Mouse (Mus musculus): ENCODE measurements at regions not wholly inside any gene's neighbourhood (a gene's known extent, or its start where the extent isn't known, plus 50 kb on each side); places are given as distances from the start of the nearest gene placed in this dataset.
A peak's percentile ranks its signal among the peaks of the same experiment; 100 is the strongest.

DNA sequence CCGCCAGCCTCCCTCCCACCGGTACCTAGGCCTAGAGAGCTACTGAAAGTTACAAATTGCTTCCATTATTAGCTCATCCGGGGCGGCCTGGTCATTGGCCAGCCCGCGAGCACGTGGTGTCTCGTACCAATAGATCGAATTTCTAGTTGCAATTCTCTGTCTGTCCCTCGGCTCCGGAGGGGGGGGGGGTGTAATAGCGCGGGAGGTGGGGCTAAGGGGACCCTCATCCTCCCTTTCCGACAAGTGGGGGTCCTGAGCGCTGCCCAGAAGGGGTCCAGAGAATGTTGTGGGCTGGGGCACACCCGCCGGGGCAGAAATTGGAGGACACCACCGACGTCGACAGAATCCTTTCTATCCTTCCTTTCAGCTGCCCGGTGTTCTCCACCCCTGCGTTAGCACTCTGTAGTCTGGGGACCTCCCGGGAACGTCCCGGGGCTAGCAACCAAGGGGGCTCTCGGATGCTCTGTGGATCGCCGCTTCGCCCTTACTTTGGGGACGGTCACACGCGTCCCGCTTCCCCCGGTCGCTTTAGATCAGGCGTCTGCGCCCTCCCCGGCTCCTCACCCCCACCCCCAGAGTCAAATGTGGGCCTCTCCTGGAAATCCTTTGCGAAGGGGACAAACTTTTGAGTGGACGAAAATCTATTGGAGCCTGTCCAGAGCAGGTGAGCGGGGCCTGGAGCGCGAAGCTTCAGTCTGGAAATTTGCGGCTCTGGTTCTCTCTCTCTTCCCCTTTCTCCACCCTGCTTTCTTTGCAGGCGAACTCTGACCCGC lies 64.6 kb downstream of the Smug1 start:
- DNase-seq (ENCODE audit: low spot score), result peak; percentile 84

DNA sequence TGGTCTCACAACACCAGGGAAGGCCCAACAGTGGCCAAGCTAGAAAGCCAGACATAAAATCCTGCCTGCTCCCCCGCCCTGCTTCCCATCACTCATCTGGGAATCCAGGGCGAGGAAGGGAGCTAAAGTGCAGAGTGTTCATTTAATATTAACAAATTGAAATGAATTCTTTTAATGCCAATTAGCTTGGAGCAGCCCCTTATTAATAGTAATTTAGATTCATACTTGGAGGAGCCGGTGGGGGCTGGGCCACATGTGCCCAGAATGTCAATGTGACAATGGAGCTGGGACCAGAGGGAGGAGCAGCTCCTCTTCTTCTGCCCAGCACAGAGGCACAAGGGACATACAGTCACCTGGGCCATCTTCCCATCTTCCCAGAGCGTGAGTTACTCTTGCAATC lies 66.8 kb downstream of the Smug1 start:
- DNase-seq (ENCODE audit: low spot score), result no peak

DNA sequence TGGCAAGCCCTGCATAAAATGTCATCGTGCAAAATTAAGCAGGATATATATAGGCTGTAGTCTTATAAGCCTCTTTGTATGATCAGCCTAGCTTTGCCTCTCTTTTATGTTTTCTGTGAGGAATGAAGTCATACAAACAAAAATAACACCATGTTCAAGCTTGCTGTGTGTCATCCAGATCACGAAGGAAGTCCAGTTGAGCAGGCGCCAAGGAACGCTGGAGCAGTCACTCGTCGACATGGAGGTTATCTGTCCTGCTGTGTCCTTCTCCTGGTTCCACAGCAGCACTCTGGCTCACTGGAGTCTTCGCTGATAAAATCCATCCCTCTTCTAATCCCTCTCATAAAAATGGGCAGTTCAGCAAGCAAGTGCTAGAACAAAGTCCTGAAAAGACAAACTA lies 72.4 kb downstream of the Smug1 start:
- no peak for DNase-seq (ENCODE audit: low spot score)

DNA sequence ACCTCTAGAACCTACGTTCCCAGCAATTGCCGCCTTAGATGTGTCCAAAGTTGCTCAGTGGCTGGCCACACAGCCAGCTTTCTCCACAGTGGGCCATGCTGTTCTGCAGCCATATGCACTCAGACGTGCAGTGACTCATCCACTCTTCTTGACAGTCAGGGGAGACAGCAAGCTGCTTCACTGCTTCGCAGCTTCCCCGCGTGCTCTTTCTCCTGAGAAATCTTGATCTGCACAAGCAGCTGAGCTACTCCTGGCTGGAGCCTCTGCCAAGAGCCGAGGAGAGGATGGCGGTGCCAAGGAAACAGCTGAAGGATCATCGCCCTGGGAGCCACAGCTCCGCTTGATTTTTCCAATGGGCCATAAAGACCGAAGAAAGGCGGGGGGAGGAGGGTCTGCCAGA lies 73.2 kb downstream of the Smug1 start:
- DNase-seq (ENCODE audit: low spot score), result no peak

DNA sequence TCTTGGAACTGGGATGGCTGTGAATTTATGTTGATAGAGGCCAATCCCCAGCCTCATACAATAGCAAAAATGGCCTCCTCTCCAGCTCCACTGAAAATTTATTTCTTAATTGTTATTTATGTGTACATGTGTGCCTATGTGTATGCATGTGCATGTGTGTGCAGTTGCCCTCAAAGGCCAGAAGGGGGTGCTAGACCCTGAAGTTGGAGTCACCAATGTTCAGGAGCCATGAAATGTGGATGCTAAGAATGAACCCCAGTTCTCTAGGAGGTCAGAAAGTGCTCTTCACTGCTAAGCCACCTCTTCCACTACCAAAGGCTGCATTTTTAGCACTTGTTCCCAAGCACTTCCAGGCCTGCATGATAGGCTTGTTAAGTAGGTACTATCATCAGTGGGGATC lies 73.8 kb downstream of the Hoxc4 start:
- no peak for DNase-seq (ENCODE audit: low spot score)

DNA sequence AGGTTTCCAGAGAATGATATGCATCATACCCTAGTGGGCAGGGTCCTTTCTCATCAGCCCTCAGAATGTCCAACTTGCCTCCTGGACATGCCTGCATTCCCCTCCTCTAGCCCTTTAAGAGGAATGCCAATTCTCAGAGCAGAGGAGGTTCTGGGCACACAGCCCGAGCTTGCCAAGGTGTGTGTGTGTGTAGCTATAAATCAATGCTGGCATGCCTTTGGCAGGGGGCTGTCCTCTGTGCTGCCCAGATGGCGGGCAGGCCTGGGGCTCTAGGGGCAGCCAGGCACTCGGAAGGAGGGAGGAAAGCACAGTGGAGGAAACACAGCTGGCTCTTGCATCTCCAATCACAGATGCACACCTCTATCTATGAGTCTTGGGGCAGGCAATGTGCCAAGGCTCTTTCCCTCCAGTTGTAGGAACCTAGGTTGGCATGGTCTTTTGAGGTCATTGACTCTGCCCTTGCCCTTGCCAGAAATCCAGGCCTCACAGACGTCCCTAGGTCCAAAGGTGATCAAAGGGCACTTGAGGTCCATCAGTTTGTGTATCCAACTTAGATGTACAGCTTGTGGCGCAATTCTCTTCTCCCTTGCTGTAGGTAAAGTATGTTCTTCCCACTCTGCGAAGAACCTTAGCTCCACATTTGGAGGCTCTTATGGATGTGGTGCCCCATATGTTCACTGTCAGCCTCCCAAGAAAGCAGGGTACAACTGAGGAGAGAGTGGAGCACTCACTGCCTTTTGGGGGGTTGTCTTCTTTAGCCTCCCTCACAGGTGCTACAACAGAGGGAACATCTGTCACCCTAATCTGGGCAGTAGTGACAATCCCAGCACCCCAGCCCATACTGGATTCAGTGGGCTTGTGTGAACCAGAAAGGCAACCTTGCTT lies 71.8 kb downstream of the Hoxc4 start:
- DNase-seq (ENCODE audit: low spot score), result no peak

DNA sequence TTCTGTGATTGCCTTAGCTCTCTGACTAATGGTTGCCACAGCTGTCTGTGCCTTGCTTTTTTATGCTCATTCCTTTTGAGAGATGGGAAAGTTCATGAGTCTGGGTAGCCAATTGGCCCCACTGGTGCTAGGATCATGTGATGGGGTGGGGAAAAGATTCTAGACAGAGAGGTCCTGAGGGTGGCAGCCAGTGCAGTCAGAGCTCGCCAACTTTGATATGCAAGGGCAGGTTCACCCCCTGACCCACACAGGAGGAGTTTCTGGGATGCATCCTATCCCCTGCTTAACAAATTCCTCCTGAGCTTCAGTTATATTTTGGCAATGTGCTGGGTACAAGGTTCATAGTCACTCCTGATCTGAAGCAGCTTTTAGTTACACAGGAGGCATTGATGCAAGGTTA lies 71.1 kb downstream of the Hoxc4 start:
- no peak for DNase-seq (ENCODE audit: low spot score)

DNA sequence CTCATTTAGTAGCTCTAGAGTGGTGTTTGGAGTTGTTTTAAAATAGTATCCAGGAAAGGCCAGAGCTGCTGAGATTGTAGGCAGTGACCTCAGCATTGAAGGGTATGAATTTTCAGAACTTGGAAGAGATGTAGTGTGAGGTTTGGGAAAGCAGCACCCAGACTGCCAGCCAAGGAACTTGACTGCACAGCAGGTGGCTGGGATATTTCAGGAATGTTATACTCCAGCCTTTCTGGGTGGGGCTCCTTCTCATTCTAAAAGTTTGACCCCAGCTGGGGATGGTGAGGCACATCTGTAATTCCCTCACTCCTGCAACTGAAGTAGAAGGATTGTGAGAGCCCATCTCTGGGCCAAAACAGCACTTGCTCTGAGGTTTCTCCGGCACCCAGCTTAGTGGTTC lies 70.7 kb downstream of the Hoxc4 start:
- no peak for DNase-seq (ENCODE audit: low spot score)

DNA sequence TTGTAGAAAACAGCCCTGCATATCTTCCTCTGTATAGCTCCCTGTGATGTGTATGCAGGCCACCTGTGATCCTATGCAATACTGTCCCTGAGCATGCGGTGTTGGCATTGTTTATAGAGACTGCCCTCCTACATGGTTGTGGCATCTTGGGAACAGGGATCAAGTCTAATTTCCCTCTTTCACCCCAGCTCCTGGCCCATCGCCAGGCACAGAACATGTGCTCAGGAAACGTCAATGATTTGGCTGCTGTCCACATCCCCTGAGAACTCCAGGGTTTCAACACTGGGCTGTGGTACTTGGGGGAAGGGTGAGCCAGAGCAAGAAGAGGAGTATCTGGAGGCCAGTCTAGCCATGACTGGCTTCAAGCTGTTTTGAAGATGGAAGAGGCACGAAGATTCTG lies 68.5 kb downstream of the Hoxc4 start:
- DNase-seq (ENCODE audit: low spot score), result no peak

DNA sequence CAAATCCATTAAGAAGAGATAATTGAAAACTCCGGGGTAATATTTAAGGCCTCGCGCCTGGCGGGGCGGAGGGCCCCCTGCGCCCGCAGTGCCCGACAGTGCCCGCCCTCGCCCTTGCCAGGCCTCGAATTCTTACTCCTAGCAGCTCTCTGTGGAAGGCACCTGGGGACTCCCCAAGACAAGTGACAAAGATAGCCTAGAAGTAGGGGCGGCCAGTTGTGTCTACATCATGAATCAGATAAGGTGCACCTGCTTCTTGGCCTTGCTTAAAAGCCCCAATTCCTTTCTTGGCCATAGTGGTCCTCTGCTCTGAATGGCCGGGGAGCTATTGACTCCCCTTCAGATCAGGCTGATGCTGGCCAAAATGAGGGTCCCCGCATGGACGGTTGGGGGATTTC lies 67.9 kb downstream of the Hoxc4 start:
- no peak for DNase-seq (ENCODE audit: low spot score)
